Mouse (Mus musculus): Measurements from ENCODE around the gene Yjefn3. TPM values are rescaled to one million over a fixed set of nuclear protein-coding genes. Genes with fewer than 3 reads are reported as not detected.
A peak's percentile ranks its signal among the peaks of the same experiment; 100 is the strongest.

Gene Yjefn3
- polyA plus RNA-seq, 1 experiment, result 8.4 TPM

GRCm38 (mm10) chr8:69895772-69896451, 6.6 kb downstream of the Yjefn3 start:
- no peak overlapping the region for H3K27ac ChIP-seq (replicated peaks; ENCODE audit: low read depth, low read length)
- H3K4me3 ChIP-seq (ENCODE audit: insufficient read depth, low read depth, low read length), result no peak overlapping the region

GRCm38 (mm10) chr8:69894836-69895332, 7.6 kb downstream of the Yjefn3 start:
- H3K4me1 ChIP-seq (ENCODE audit: control insufficient read depth, insufficient read depth, insufficient read length, low read length), result no peaks in the 10 kb centered on the region; the same call in 1 of the 2 replicates
- no peak overlapping the region for H3K27ac ChIP-seq (replicated peaks; ENCODE audit: low read depth, low read length)
- no peak overlapping the region for H3K4me3 ChIP-seq (ENCODE audit: insufficient read depth, low read depth, low read length)

More at GRCm38 (mm10) chr8:69895772-69896451, 6.6 kb downstream of the Yjefn3 start:
- H3K4me1 ChIP-seq (ENCODE audit: control insufficient read depth, insufficient read depth, insufficient read length, low read length), result no peaks in the 10 kb centered on the region; the same call in none of the 2 replicates

GRCm38 (mm10) chr8:69893863-69894262, 8.6 kb downstream of the Yjefn3 start:
- Histone ChIP-seq H3K4me1 (ENCODE audit: control insufficient read depth, insufficient read depth, insufficient read length, low read length) (no peaks in the 10 kb centered on the region; the same call in 1 of the 2 replicates), H3K27ac (replicated peaks; ENCODE audit: low read depth, low read length) (no peak overlapping the region), H3K4me3 (ENCODE audit: insufficient read depth, low read depth, low read length) (no peak overlapping the region)

DNA sequence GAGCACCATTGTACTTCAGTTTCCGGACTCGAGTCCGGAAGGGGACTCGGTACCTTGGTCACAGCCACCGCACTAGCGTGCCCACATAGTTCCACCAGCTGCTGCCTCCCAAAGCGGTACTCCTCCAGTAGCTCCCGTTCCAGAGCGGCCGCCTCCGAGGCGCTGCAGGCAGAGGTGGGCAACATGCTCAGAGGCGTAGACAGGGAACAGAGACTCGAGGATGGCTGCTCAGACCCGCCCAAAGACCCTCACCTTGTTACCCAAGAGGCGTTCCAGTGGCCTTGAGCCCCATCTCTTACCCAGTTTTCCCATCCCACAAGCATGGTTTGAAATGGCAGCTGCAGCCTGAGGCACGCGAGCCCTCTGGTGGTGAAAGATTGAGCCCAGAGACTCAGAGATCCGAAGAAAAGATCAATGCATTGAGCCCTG, 11.7 kb downstream of the Yjefn3 start:
- H3K27ac ChIP-seq (replicated peaks; ENCODE audit: low read depth, low read length), result no peak overlapping the region
- H3K4me1 ChIP-seq (ENCODE audit: control insufficient read depth, insufficient read depth, insufficient read length, low read length), result peaks cover 6% of the 10 kb centered on the region; the same call in 1 of the 2 replicates
- no peak overlapping the region for H3K4me3 ChIP-seq (ENCODE audit: insufficient read depth, low read depth, low read length)

- Histone ChIP-seq H3K27ac (replicated peaks; ENCODE audit: low read depth, low read length) (no peak overlapping the region), H3K4me1 (ENCODE audit: control insufficient read depth, insufficient read depth, insufficient read length, low read length) (peaks cover 6% of the 10 kb centered on the region; the same call in 1 of the 2 replicates), H3K4me3 (ENCODE audit: insufficient read depth, low read depth, low read length) (peak overlapping the region; percentile 48)
Observed at GRCm38 (mm10) chr8:69888902-69889301, 13.6 kb downstream of the Yjefn3 start.

GRCm38 (mm10) chr8:69888244-69888866, 14.2 kb downstream of the Yjefn3 start:
- peaks cover 6% of the 10 kb centered on the region; the same call in 1 of the 2 replicates for H3K4me1 ChIP-seq (ENCODE audit: control insufficient read depth, insufficient read depth, insufficient read length, low read length)
- no peak overlapping the region for H3K27ac ChIP-seq (replicated peaks; ENCODE audit: low read depth, low read length)
- H3K4me3 ChIP-seq (ENCODE audit: insufficient read depth, low read depth, low read length), result peak overlapping the region; percentile 48

GRCm38 (mm10) chr8:69887289-69888243, 14.9 kb downstream of the Yjefn3 start, which contains the start of gene Cilp2:
Gene Cilp2, minus strand, starts transcription at chr8:69887687.
- H3K4me1 ChIP-seq (ENCODE audit: control insufficient read depth, insufficient read depth, insufficient read length, low read length), result peaks cover 6% of the 10 kb centered on the region; the same call in 1 of the 2 replicates
- peak within 1 kb of the TSS; percentile 48 for H3K4me3 ChIP-seq (ENCODE audit: insufficient read depth, low read depth, low read length)
- no peak within 1 kb of the TSS for H3K27ac ChIP-seq (replicated peaks; ENCODE audit: low read depth, low read length)

DNA sequence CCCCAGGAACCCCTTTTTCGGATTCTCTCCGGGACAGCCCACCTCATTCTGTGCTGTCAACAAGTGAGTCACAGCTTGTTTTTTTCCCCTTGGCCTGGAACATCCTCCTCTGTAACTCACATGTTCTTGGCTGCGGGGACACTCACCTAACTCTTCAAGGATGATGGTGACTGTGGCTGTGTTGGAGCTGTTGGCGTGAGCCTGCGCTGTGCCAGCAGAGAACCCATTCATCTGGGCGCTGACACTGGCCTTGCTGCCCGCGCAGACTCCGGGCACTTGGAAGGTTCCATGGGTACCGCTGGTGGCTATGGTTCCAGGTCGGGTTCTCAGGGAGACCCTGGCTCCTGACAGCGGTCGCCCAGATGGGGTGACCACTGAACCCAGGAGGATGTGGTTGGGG, 18.4 kb downstream of the Yjefn3 start:
- H3K4me3 ChIP-seq (ENCODE audit: insufficient read depth, low read depth, low read length), result no peak overlapping the region
- H3K4me1 ChIP-seq (ENCODE audit: control insufficient read depth, insufficient read depth, insufficient read length, low read length), result peaks cover 6% of the 10 kb centered on the region; the same call in 1 of the 2 replicates
- no peak overlapping the region for H3K27ac ChIP-seq (replicated peaks; ENCODE audit: low read depth, low read length)

DNA sequence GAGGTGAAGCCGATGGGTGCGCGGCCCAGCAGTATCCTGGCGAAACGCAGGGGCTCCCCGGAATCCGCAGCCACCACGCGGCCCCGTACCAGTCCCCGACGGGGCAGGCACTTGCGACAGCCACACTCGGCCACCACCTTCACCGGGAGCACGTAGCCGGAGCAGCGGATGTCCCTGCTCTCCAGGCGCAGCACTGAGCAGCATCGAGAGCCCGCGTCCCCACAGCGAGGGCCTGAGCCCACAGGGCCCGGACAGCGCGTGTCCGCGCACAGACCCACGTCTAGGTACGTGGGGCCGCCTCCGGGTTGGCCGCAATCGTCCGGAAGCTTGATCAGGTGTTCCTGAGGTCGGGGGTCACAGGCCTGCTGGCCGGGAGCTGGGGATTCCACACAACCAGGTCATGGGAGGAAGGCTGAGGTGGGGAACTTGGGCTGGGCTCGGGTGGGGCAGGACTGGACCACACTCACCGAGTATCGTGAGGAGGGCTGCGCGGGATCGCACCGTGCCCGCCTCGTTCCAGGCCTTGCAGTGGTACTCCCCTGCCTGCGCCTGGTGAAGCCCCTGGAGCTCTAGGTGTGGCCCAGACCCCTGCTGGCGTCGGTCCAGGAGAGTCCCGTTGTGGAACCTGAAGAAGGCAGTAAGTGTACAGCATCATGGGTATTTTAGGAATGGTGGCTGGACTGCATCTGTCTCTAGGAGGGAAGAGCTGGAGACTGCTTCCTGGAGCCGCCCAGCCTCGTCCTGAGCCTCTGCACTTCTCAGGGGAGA, 19.5 kb downstream of the Yjefn3 start:
- Histone ChIP-seq H3K4me1 (ENCODE audit: control insufficient read depth, insufficient read depth, insufficient read length, low read length) (peaks cover 6% of the 10 kb centered on the region; the same call in 1 of the 2 replicates), H3K4me3 (ENCODE audit: insufficient read depth, low read depth, low read length) (no peak overlapping the region), H3K27ac (replicated peaks; ENCODE audit: low read depth, low read length) (no peak overlapping the region)

GRCm38 (mm10) chr8:69882021-69882756, 20.3 kb downstream of the Yjefn3 start:
- H3K27ac ChIP-seq (replicated peaks; ENCODE audit: low read depth, low read length), result no peak overlapping the region
- H3K4me3 ChIP-seq (ENCODE audit: insufficient read depth, low read depth, low read length), result peak overlapping the region; percentile 42

GRCm38 (mm10) chr8:69881261-69881865, 21.1 kb downstream of the Yjefn3 start:
- peak overlapping the region; percentile 42 for H3K4me3 ChIP-seq (ENCODE audit: insufficient read depth, low read depth, low read length)
- H3K4me1 ChIP-seq (ENCODE audit: control insufficient read depth, insufficient read depth, insufficient read length, low read length), result no peaks in the 10 kb centered on the region
- H3K27ac ChIP-seq (replicated peaks; ENCODE audit: low read depth, low read length), result no peak overlapping the region

More at GRCm38 (mm10) chr8:69882021-69882756, 20.3 kb downstream of the Yjefn3 start:
- H3K4me1 ChIP-seq (ENCODE audit: control insufficient read depth, insufficient read depth, insufficient read length, low read length), result peaks cover 3% of the 10 kb centered on the region; the same call in 1 of the 2 replicates

- Histone ChIP-seq H3K27ac (replicated peaks; ENCODE audit: low read depth, low read length) (no peak overlapping the region), H3K4me1 (ENCODE audit: control insufficient read depth, insufficient read depth, insufficient read length, low read length) (no peaks in the 10 kb centered on the region), H3K4me3 (ENCODE audit: insufficient read depth, low read depth, low read length) (no peak overlapping the region)
Observed at GRCm38 (mm10) chr8:69880841-69881240, 21.7 kb downstream of the Yjefn3 start.

DNA sequence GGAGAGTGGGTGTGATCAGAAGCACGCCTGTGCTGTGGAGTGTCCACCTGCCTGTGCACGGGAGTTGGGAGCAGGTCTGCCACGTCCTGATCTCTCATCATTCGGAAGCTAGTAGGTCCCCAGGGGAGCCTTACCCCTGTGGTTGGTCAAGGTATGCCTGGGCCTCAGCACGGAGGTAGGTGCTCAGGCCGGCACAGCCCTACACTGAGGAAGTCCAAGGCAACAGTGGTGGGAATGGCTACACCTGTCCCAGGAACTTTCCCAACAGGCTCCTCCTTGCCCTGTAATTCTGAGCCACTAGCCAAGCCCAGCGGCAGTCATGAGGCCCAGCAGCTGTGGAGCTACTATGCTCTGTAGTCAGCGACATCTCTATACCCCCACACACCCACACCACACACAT, 22.8 kb downstream of the Yjefn3 start:
- Histone ChIP-seq H3K27ac (replicated peaks; ENCODE audit: low read depth, low read length) (no peak overlapping the region), H3K4me1 (ENCODE audit: control insufficient read depth, insufficient read depth, insufficient read length, low read length) (no peaks in the 10 kb centered on the region), H3K4me3 (ENCODE audit: insufficient read depth, low read depth, low read length) (no peak overlapping the region)
